Mouse (Mus musculus): Measurements from ENCODE around the gene Itgb1bp1.

The Itgb1bp1 gene

DNA sequence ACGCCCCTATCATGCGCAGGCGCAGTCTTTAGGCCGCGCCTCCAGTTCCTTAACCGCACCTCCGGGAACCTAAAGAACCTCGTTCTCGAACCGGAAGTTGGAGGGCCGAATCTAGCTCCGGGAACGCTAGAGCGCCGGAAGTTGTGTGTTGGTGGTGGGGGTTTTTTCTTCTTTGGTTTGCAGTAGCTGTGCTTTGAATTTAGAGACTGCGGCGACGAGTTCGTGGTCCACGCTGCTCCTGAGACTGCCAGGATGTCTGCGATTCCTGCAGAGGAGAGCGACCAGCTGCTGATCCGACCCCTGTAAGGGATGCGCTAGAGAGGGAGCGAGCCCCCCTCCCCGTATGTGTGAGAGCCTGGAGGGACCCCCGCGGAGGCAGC lies at the start of gene Itgb1bp1:
TSS of gene Itgb1bp1 (minus strand) at position 42 of the 380 bp plus-strand sequence.
- peak; percentile 99 for DNase-seq (ENCODE audit: low spot score)

DNA sequence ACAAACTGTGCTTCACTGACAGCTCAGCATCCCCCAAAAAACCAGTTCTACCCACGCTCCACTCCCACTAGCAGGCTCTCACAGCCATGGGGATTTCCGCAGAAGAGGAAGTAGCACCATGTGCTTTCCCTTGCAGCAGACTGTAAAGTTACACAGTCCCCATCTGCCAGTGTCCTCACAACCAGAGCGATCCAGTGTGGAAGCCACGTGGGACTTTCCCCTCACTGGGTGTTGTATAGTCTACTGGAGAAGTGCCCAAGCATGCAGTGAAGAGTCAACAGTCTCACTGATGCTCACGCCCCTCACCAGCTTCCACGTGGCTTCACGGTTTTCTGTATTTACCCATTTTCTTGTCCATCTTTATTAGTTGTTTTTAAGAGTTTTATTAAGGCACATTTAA lies 49.8 kb upstream of the Itgb1bp1 start:
- DNase-seq (ENCODE audit: low spot score): no peak

DNA sequence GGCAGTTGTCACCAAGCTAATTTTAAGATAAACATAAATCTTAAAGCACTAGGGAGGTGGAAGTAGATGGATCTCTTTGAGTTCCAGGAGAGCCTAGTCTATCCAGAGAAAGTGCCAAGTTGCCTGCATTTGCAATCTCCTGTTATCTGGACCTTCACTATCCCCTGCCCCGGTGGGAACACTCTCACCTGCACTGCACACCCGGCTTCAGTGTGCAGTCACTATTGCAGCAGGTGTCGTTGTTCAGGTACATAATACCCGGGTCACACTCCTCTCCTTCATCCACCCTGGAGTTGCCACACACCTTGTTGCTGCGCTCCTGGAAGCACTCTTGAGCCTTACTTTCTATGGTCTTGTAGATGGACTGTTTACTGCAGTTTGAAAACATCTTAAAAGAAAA lies 47.7 kb upstream of the Itgb1bp1 start:
- DNase-seq (ENCODE audit: low spot score): no peak

DNA sequence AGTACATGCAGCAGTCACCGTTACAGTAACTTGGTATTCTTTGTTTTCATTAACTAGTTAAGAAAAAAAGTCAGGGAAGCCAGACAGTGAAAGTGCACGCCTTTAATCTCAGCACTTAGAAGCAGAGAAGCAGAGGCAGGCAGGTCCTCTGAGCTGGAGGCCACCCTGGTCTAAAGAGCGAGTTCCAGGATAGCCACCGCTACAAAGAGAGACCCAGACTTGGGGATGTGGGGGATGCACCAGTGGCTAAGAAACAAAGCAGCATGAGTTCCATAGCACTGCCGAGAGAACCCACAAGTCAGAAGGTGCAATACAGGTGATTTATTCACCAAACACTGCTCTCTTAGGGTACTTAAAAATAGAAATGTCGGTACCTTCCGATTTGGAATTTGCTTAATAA lies 46.9 kb upstream of the Itgb1bp1 start:
- DNase-seq (ENCODE audit: low spot score): no peak

- no peak for DNase-seq (ENCODE audit: low spot score)
Measured at GRCm38 (mm10) chr12:21331711-21332110, 45.6 kb upstream of the Itgb1bp1 start.

- no peak for DNase-seq (ENCODE audit: low spot score)
Measured at GRCm38 (mm10) chr12:21330961-21331576, 45.0 kb upstream of the Itgb1bp1 start.

- DNase-seq (ENCODE audit: low spot score): no peak
Measured at GRCm38 (mm10) chr12:21329661-21330400, 43.7 kb upstream of the Itgb1bp1 start.

DNA sequence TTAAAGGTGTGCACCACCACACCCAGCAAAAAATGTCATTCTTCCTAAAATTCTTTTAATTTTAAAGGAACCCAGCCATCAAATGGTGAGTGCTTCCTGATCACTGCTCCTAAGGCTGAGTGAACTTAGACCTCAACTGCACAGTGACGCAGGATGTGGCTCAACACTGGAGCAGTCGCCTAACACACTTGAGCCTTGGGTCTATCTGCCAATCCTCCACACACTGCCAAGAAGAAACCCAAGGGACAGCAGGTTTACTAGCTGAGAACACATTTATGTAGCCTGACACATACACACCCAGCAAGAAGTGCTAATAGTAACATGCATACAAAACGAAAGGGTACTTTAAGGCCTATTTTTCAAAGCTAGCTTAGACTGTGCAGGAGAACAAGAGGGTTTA lies 40.2 kb upstream of the Itgb1bp1 start:
- DNase-seq (ENCODE audit: low spot score): peak; percentile 95

GRCm38 (mm10) chr12:21325266-21325665 lies 39.2 kb upstream of the Itgb1bp1 start:
- DNase-seq (ENCODE audit: low spot score): no peak

GRCm38 (mm10) chr12:21324101-21324500 lies 38.0 kb upstream of the Itgb1bp1 start:
- no peak for DNase-seq (ENCODE audit: low spot score)

GRCm38 (mm10) chr12:21322856-21323255 lies 36.8 kb upstream of the Itgb1bp1 start:
- DNase-seq (ENCODE audit: low spot score): no peak

- DNase-seq (ENCODE audit: low spot score): no peak
Measured at GRCm38 (mm10) chr12:21322296-21322695, 36.2 kb upstream of the Itgb1bp1 start.

DNA sequence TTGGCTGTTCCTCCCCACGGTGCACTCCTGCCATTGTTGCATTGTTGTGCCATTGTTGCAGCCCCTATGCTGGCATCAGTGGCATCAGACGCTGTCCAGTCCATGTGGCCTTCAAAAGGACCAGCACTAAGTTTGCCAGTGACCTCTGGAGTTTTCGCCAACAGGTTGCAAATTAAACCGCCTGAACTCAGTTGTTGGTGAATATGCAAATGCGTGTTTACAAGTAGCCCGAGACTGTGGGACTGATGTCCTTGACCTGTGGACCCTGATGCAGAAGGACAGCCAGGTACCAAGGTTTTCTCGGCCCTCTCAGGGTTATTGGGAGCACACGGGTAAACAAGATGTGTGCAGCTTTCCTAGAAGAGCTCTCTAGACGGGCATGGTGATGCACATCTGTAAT lies 35.1 kb upstream of the Itgb1bp1 start:
- DNase-seq (ENCODE audit: low spot score): no peak

DNA sequence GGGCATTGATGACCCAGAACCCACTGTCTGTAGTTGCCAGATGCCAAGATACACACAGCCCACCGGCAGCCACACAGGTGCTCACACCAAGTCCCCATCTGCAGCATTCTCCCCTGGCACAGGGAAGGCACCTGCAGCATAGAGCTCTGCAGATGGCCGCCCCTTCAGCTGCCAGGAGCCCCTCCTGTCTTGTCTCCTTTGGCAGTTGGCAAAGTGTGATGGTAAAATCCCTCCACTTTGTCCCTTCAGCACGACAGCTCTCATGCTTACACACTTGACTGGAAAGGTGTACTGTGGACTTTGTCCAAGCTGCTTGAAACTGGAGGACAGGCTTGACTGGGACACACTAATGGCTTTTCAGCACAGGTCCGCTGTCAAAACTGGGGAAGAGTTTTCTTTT lies 34.2 kb upstream of the Itgb1bp1 start:
- DNase-seq (ENCODE audit: low spot score): no peak

DNA sequence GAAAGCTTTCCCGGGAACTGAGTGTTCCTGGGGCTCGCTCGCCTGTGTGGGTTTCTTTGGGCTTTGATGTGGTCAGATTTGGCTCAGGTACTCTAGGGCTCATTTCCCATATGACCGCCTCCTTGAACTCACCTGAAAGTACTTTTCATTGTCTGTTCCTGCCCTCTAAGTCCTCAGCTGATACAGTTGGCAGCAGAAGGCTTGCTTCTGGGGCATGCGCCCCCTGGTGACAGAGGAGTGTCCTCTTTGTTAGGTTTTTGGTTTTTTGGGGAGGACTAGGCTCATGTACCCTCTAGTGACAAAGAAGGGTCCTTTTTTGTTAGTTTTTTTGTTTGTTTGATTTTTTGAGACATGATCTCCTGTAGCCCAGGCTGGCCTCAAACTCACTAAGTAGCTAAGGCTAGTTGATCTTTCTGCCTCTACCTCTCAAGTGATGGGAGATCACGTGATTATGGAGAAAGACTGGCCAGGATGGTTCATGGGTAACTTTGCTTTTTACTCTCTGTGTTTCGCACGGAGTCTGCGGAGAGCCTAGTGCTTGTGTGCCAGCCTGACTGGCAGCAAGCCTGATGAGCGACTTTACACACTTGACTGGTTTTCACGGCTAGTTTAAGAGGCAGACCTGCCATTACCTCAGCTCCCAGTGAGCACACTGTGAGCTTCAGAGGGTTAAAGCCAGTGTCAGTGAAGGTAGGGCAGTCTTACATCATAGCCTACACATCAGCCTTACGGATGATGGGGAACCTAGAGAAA lies 32.2 kb upstream of the Itgb1bp1 start:
- peak; percentile 74 for DNase-seq (ENCODE audit: low spot score)

GRCm38 (mm10) chr12:21316869-21317265 lies 30.8 kb upstream of the Itgb1bp1 start:
- peak; percentile 73 for DNase-seq (ENCODE audit: low spot score)

- peak; percentile 76 for DNase-seq (ENCODE audit: low spot score)
Measured at GRCm38 (mm10) chr12:21315923-21316868, 30.1 kb upstream of the Itgb1bp1 start, which contains the start of gene Iah1. Gene Iah1, plus strand, starts transcription at chr12:21316389.

DNA sequence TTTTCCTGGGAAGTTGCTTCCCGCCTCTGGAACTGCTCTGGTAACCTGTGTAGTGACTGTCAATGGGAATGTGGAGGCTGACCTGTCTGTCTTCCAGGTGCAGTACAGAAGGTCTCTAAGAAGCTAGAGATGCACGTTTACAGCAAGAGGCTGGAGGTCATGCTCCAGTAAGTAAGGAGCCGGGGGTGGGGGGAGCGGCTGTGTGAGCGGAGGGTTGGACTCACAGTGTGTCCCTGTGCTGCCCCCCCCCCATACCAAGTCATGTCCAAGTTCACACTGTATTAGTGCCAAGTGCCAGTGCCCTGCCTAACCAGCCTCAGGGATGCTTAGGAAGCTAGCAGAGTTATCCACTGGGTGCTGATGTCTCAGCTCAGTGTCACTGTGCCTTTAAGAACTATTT lies 26.1 kb upstream of the Itgb1bp1 start:
- DNase-seq (ENCODE audit: low spot score): no peak

- DNase-seq (ENCODE audit: low spot score): no peak
Measured at GRCm38 (mm10) chr12:21306721-21307120, 20.6 kb upstream of the Itgb1bp1 start.

GRCm38 (mm10) chr12:21305741-21306140 lies 19.7 kb upstream of the Itgb1bp1 start:
- DNase-seq (ENCODE audit: low spot score): no peak

DNA sequence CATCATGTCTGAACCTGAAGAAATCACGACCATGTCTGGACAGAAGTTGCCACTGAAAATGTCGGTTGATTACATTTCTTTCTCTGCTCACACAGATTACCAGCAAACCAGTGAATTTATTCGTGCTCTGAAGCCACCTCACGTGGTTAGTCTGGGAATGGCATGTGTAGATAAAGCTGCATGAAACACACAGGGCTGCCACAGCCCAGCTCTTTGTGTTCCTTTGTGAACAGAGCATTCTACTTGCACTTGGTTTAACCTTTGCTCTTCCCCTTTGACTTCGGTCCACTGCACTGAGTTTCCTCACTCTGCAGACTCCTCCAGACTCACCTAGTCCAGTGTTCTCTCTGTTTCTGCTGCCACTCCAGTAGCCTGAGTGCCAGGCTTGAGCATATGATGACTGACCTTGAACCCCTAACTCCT lies 16.3 kb upstream of the Itgb1bp1 start:
- no peak for DNase-seq (ENCODE audit: low spot score)

DNA sequence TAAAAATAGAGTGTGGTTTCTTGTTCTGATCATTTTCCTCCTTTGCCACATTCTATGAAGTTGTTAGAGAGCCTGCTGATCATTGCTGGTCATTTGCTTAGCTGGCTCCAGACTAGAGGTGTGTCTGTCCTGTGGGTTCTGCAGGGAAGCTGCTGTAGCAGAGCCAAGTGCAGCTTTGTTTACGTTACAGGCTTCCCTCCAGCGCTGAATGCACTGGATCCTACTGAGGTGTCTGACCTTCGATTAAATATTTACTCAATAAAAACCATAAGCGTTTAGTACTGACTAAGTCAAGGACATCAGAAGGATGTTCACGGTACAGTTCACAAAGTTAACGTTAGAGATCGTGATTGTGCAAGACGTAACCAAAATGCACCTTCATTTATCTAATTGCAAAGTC lies 15.8 kb upstream of the Itgb1bp1 start:
- DNase-seq (ENCODE audit: low spot score): no peak

All from adipocyte (in vitro differentiated cells).